Mouse (Mus musculus) liver, postnatal 0 days (tissue): Measurements from ENCODE around the gene Stat5b.

Experiments used
- CTCF ChIP-seq: sonication (generic); IDR thresholded peaks from 2 replicates; pipeline ENCODE4 v1.5.1; 2016; ENCODE audit warnings: antibody characterized with exemption, low read depth
- EP300 ChIP-seq: IDR thresholded peaks from 2 replicates; pipeline ENCODE4 v1.6.1; 2016; ENCODE audit warnings: antibody characterized with exemption, low read depth, mild to moderate bottlenecking

DNA sequence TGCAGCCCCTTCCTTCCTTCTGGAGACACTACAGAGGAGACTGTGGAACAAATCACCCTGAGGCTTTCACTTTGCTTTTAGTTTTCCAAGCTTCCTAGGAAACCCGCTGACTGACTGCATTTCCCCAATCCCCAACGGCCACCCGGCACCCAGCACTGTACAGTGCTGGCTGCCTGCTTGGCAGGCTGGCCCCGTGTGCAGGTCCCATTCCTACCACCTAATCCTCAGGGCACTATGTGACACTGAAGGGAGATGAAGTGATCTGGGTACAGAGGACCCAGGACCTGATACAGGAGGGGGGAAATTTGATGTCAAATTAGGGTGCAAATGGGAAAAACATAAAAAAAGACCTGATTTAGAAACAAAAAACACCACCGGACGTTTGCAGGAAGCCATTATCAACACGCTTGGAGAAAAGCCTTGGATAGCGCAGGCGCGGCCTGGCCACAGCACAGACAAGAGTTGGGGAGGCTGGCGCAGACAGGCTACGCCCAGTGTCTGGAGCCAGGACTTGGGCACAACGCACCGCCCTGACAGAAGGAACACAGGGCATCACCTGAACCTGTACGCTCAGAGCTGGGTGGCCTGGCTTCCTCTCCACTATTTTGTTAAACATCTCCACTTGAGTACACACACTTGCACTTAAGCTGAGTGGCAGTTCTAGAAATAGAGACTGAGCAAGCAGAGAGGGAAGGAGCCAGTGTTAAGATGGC lies 68.6 kb downstream of the Stat5b start:
- no peak for TF ChIP-seq EP300
- no peak for TF ChIP-seq CTCF
